Mouse (Mus musculus) neural tube, embryonic 11.5 days (tissue): ENCODE results near the gene Cdk8. TPM values are rescaled to one million over a fixed set of nuclear protein-coding genes. Genes with fewer than 3 reads are reported as not detected.

ENCODE experiments used
- ATAC-seq: fragments of 200-750 bp; cut with Nextera tagmentation; 2 replicates; pipeline ENCODE4 v1.8.0; 2017; ENCODE audit warnings: moderate number of reproducible peaks, mild to moderate bottlenecking, moderate TSS enrichment, moderate library complexity; ENCODE audit not compliant: insufficient read depth, low FRiP score, low TSS enrichment
- DNase-seq: peaks from one replicate; pipeline ENCODE4 v3.0.0-alpha.2; 2015; ENCODE audit warnings: low spot score
- H3K27ac ChIP-seq: fragments of 300-500 bp; sonication (generic); 2 replicates; pipeline ENCODE4 v1.5.1; 2014; ENCODE audit warnings: low read depth, mild to moderate bottlenecking, low read length
- H3K27me3 ChIP-seq: fragments of 300-500 bp; sonication (generic); 2 replicates; pipeline ENCODE4 v1.6.1; 2014; ENCODE audit warnings: mild to moderate bottlenecking, low read length, mixed read lengths; ENCODE audit not compliant: control insufficient read depth, insufficient read depth
- H3K36me3 ChIP-seq: fragments of 300-500 bp; sonication (generic); 2 replicates; pipeline ENCODE4 v1.6.1; 2014; ENCODE audit warnings: mild to moderate bottlenecking, low read length, moderate library complexity, mixed read lengths; ENCODE audit not compliant: control insufficient read depth, insufficient read depth
- H3K4me1 ChIP-seq: fragments of 300-500 bp; sonication (generic); 2 replicates; pipeline ENCODE4 v1.6.1; 2014; ENCODE audit warnings: low read length, mixed read lengths; ENCODE audit not compliant: control insufficient read depth, insufficient read depth
- H3K4me2 ChIP-seq: fragments of 300-500 bp; sonication (generic); 2 replicates; pipeline ENCODE4 v1.6.1; 2014; ENCODE audit warnings: low read depth, mild to moderate bottlenecking, moderate library complexity
- H3K4me3 ChIP-seq: fragments of 300-500 bp; sonication (generic); 2 replicates; pipeline ENCODE4 v1.5.1; 2014; ENCODE audit warnings: low read depth, low read length
- H3K9ac ChIP-seq: fragments of 300-500 bp; sonication (generic); 2 replicates; pipeline ENCODE4 v1.6.1; 2014; ENCODE audit warnings: mild to moderate bottlenecking, low read length
- H3K9me3 ChIP-seq: fragments of 300-500 bp; sonication (generic); 2 replicates; pipeline ENCODE4 v1.6.1; 2016; ENCODE audit warnings: low read length; ENCODE audit not compliant: control insufficient read depth
- WGBS: fragments of 180-500 bp; shearing (Covaris S2); extraction: QIAGEN DNeasy Blood & Tissue Kit; methylation state at CpG from one replicate; pipeline ENCODE4 v1.1.7; 2014; 5-methylcytosine and 5-hydroxymethylcytosine counted together
- polyA plus RNA-seq: library from polyadenylated mRNA; unstranded; fragments of >200 nt; fragmentation: Nextera tagmentation; extraction: Ambion mirVana; gene quantifications from 2 replicates; pipeline ENCODE4 v1.2.1, GENCODE M21; 2014

Gene Cdk8
- polyA plus RNA-seq, 1 experiment from 2014 or later, result 36.0 TPM

GRCm38 (mm10) chr5:146292896-146293680 is 62.1 kb downstream of the Cdk8 start:
- WGBS, result 88% methylated on average over 5 of the region's 5 CpGs
- Histone ChIP-seq H3K9ac (no peak overlapping the region), H3K4me2 (no peak overlapping the region), H3K9me3 (no peaks in the 10 kb centered on the region), H3K4me3 (no peak overlapping the region), H3K36me3 (no peaks in the 10 kb centered on the region; the same call in none of the 2 replicates), H3K27ac (no peak overlapping the region), H3K4me1 (no peaks in the 10 kb centered on the region), H3K27me3 (no peaks in the 10 kb centered on the region)
- no peak for ATAC-seq
- DNase-seq, result no peak

- Histone ChIP-seq H3K9me3 (no peaks in the 10 kb centered on the region), H3K36me3 (no peaks in the 10 kb centered on the region; the same call in none of the 2 replicates), H3K4me3 (no peak overlapping the region), H3K27ac (no peak overlapping the region), H3K4me1 (no peaks in the 10 kb centered on the region), H3K27me3 (no peaks in the 10 kb centered on the region), H3K4me2 (no peak overlapping the region), H3K9ac (no peak overlapping the region)
- DNase-seq, result no peak
- 89% methylated on average over 11 of the region's 11 CpGs for WGBS
- ATAC-seq, result no peak
Measured at GRCm38 (mm10) chr5:146293919-146294700, 63.1 kb downstream of the Cdk8 start.

GRCm38 (mm10) chr5:146294834-146295233 is 63.8 kb downstream of the Cdk8 start:
- Histone ChIP-seq H3K36me3 (no peaks in the 10 kb centered on the region; the same call in none of the 2 replicates), H3K27ac (no peak overlapping the region), H3K4me3 (no peak overlapping the region), H3K4me1 (no peaks in the 10 kb centered on the region), H3K4me2 (no peak overlapping the region), H3K9me3 (no peaks in the 10 kb centered on the region), H3K9ac (no peak overlapping the region), H3K27me3 (no peaks in the 10 kb centered on the region)
- DNase-seq (no peak), ATAC-seq (no peak)
- WGBS, result 96% methylated on average over 5 of the region's 5 CpGs

- Histone ChIP-seq H3K27ac (no peak overlapping the region), H3K9me3 (no peaks in the 10 kb centered on the region), H3K4me1 (no peaks in the 10 kb centered on the region), H3K4me2 (no peak overlapping the region), H3K36me3 (no peaks in the 10 kb centered on the region; the same call in none of the 2 replicates), H3K4me3 (no peak overlapping the region), H3K9ac (no peak overlapping the region), H3K27me3 (no peaks in the 10 kb centered on the region)
- 89% methylated on average over 13 of the region's 13 CpGs for WGBS
- ATAC-seq (no peak), DNase-seq (no peak)
Measured at GRCm38 (mm10) chr5:146298807-146299519, 67.9 kb downstream of the Cdk8 start.

- Histone ChIP-seq H3K36me3 (no peaks in the 10 kb centered on the region; the same call in none of the 2 replicates), H3K9ac (no peak overlapping the region), H3K9me3 (no peaks in the 10 kb centered on the region), H3K4me1 (no peaks in the 10 kb centered on the region), H3K27ac (no peak overlapping the region), H3K4me2 (no peak overlapping the region), H3K27me3 (no peaks in the 10 kb centered on the region), H3K4me3 (no peak overlapping the region)
- DNase-seq, result no peak
- ATAC-seq, result no peak
- WGBS, result 94% methylated on average over 8 of the region's 8 CpGs
Measured at GRCm38 (mm10) chr5:146299520-146299870, 68.5 kb downstream of the Cdk8 start.

GRCm38 (mm10) chr5:146303470-146303869 is 72.4 kb downstream of the Cdk8 start:
- Histone ChIP-seq H3K9me3 (no peaks in the 10 kb centered on the region), H3K4me2 (no peak overlapping the region), H3K27me3 (no peaks in the 10 kb centered on the region), H3K4me3 (no peak overlapping the region), H3K4me1 (no peaks in the 10 kb centered on the region), H3K27ac (no peak overlapping the region), H3K9ac (no peak overlapping the region), H3K36me3 (no peaks in the 10 kb centered on the region; the same call in 1 of the 2 replicates)
- peak; percentile 53 for DNase-seq
- ATAC-seq, result peak; percentile 39; the same call in 1 of the 2 replicates
- 89% methylated on average over 5 of the region's 5 CpGs for WGBS

GRCm38 (mm10) chr5:146307046-146307743 is 76.2 kb downstream of the Cdk8 start:
- Histone ChIP-seq H3K9ac (no peak overlapping the region), H3K27ac (no peak overlapping the region), H3K4me1 (no peaks in the 10 kb centered on the region), H3K4me2 (no peak overlapping the region), H3K9me3 (no peaks in the 10 kb centered on the region), H3K4me3 (no peak overlapping the region), H3K27me3 (no peaks in the 10 kb centered on the region), H3K36me3 (no peaks in the 10 kb centered on the region)
- DNase-seq (no peak), ATAC-seq (no peak)
- 79% methylated on average over 8 of the region's 8 CpGs for WGBS

- WGBS, result 93% methylated on average over 4 of the region's 4 CpGs
- no peaks in the 10 kb centered on the region for H3K36me3 ChIP-seq
- no peak overlapping the region for H3K4me2 ChIP-seq
- no peaks in the 10 kb centered on the region for H3K9me3 ChIP-seq
- no peak overlapping the region for H3K27ac ChIP-seq
- no peak for DNase-seq
- no peak overlapping the region for H3K4me3 ChIP-seq
- H3K27me3 ChIP-seq, result no peaks in the 10 kb centered on the region
- H3K9ac ChIP-seq, result no peak overlapping the region
- no peak for ATAC-seq
- no peaks in the 10 kb centered on the region for H3K4me1 ChIP-seq
Measured at GRCm38 (mm10) chr5:146307744-146308096, 76.7 kb downstream of the Cdk8 start.
